Mouse (Mus musculus): ENCODE results near the gene Lce1a1. TPM values are rescaled to one million over a fixed set of nuclear protein-coding genes. Genes with fewer than 3 reads are reported as not detected.
"Not testable (repeated sequence)": the region's sequence is repeated elsewhere in the genome, so short reads cannot be mapped to it uniquely, and the experiment has no call there.

Lce1a1 gene
- polyA plus RNA-seq (2014; fragmentation: Nextera tagmentation; extraction: Ambion mirVana): not detected in 2 replicates

GRCm38 (mm10) chr3:92648207-92648606, at the start of gene Lce1a1:
Lce1a1 (minus strand) TSS chr3:92648307.
- Histone ChIP-seq H3K36me3 (ENCODE audit: control insufficient read depth, insufficient read depth, low read length) (no peaks in the 10 kb centered on the region), H3K9me3 (ENCODE audit: control insufficient read depth, low read length) (no peaks in the 10 kb centered on the region), H3K4me1 (ENCODE audit: control insufficient read depth, insufficient read depth, low read length) (no peaks in the 10 kb centered on the region), H3K4me2 (replicated peaks; ENCODE audit: low read depth, low read length) (no peak within 1 kb of the TSS), H3K27me3 (ENCODE audit: control insufficient read depth, insufficient read depth, low read length) (no peaks in the 10 kb centered on the region), H3K4me3 (ENCODE audit: low read length) (no peak within 1 kb of the TSS), H3K9ac (ENCODE audit: low read depth, low read length) (no peak within 1 kb of the TSS), H3K27ac (ENCODE audit: low read depth, low read length) (no peak within 1 kb of the TSS)
- 90% methylated on average over 1 of the region's 1 CpGs for WGBS
- no peak for ATAC-seq (ENCODE audit: low FRiP score, low TSS enrichment)

DNA sequence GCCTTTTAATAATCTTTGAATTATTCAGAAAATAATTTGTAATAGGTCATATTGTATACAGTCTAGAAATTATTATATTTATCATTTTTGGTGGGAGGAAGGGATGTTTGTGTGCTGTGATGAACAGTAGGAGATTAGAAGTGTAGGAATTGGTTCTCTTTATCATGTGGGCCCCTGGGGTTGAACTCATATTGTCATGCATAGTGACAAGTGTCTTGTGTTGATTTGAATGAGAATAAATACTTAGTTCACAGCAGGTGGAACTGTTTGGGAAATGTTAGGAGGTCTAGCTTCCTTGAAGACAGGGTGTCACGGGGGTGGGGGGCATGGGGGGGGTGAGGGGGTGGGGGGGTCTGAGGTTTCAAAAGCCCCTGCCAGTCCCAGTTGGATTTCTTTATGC, 46.5 kb upstream of the Lce1a1 start:
- Histone ChIP-seq H3K4me1 (ENCODE audit: control insufficient read depth, insufficient read depth, low read length) (no peaks in the 10 kb centered on the region), H3K36me3 (ENCODE audit: control insufficient read depth, insufficient read depth, low read length) (no peaks in the 10 kb centered on the region), H3K9me3 (ENCODE audit: control insufficient read depth, low read length) (no peaks in the 10 kb centered on the region), H3K4me2 (replicated peaks; ENCODE audit: low read depth, low read length) (no peak overlapping the region), H3K27me3 (ENCODE audit: control insufficient read depth, insufficient read depth, low read length) (no peaks in the 10 kb centered on the region), H3K4me3 (ENCODE audit: low read length) (no peak overlapping the region), H3K9ac (ENCODE audit: low read depth, low read length) (no peak overlapping the region), H3K27ac (ENCODE audit: low read depth, low read length) (no peak overlapping the region)
- 30% methylated on average over 1 of the region's 1 CpGs for WGBS
- no peak for ATAC-seq (ENCODE audit: low FRiP score, low TSS enrichment)

GRCm38 (mm10) chr3:92691688-92692087, 43.6 kb upstream of the Lce1a1 start:
- Histone ChIP-seq H3K36me3 (ENCODE audit: control insufficient read depth, insufficient read depth, low read length) (no peaks in the 10 kb centered on the region), H3K9ac (ENCODE audit: low read depth, low read length) (no peak overlapping the region), H3K4me2 (replicated peaks; ENCODE audit: low read depth, low read length) (no peak overlapping the region), H3K9me3 (ENCODE audit: control insufficient read depth, low read length) (no peaks in the 10 kb centered on the region), H3K4me1 (ENCODE audit: control insufficient read depth, insufficient read depth, low read length) (no peaks in the 10 kb centered on the region), H3K27me3 (ENCODE audit: control insufficient read depth, insufficient read depth, low read length) (no peaks in the 10 kb centered on the region), H3K27ac (ENCODE audit: low read depth, low read length) (no peak overlapping the region), H3K4me3 (ENCODE audit: low read length) (no peak overlapping the region)
- no peak for ATAC-seq (ENCODE audit: low FRiP score, low TSS enrichment)

DNA sequence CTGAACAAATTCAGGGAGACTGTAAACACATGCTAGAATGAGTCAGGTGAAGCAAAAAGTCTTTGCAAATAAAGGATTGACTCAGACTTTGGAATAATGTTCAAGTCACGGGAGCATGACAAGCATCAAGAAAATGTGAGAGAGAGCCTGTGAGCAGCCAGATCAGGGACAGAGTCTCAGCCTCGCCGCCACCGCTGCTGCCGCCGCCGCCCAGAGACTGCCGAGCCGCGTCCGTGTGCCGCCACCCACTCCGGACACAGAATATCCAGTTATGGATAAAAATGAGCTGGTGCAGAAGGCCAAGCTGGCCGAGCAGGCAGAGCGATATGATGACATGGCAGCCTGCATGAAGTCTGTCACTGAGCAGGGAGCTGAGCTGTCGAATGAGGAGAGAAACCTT, 41.0 kb upstream of the Lce1a1 start:
- 87% methylated on average over 16 of the region's 16 CpGs for WGBS
- H3K4me2 ChIP-seq (replicated peaks; ENCODE audit: low read depth, low read length); ATAC-seq (ENCODE audit: low FRiP score, low TSS enrichment); H3K4me3 ChIP-seq (ENCODE audit: low read length); H3K4me1 ChIP-seq (ENCODE audit: control insufficient read depth, insufficient read depth, low read length); H3K27me3 ChIP-seq (ENCODE audit: control insufficient read depth, insufficient read depth, low read length); H3K36me3 ChIP-seq (ENCODE audit: control insufficient read depth, insufficient read depth, low read length); H3K9me3 ChIP-seq (ENCODE audit: control insufficient read depth, low read length); H3K9ac ChIP-seq (ENCODE audit: low read depth, low read length); H3K27ac ChIP-seq (ENCODE audit: low read depth, low read length): not testable (repeated sequence)

- no peak for ATAC-seq (ENCODE audit: low FRiP score, low TSS enrichment)
- Histone ChIP-seq H3K4me1 (ENCODE audit: control insufficient read depth, insufficient read depth, low read length) (no peaks in the 10 kb centered on the region), H3K9me3 (ENCODE audit: control insufficient read depth, low read length) (no peaks in the 10 kb centered on the region), H3K27me3 (ENCODE audit: control insufficient read depth, insufficient read depth, low read length) (no peaks in the 10 kb centered on the region), H3K4me2 (replicated peaks; ENCODE audit: low read depth, low read length) (no peak within 1 kb of the TSS), H3K36me3 (ENCODE audit: control insufficient read depth, insufficient read depth, low read length) (no peaks in the 10 kb centered on the region), H3K9ac (ENCODE audit: low read depth, low read length) (no peak within 1 kb of the TSS), H3K4me3 (ENCODE audit: low read length) (no peak within 1 kb of the TSS), H3K27ac (ENCODE audit: low read depth, low read length) (no peak within 1 kb of the TSS)
- 61% methylated on average over 2 of the region's 2 CpGs for WGBS
Observed at GRCm38 (mm10) chr3:92687110-92687509, 39.0 kb upstream of the Lce1a1 start, which contains the start of gene Lce1d. Lce1d (minus strand) TSS chr3:92687210.

DNA sequence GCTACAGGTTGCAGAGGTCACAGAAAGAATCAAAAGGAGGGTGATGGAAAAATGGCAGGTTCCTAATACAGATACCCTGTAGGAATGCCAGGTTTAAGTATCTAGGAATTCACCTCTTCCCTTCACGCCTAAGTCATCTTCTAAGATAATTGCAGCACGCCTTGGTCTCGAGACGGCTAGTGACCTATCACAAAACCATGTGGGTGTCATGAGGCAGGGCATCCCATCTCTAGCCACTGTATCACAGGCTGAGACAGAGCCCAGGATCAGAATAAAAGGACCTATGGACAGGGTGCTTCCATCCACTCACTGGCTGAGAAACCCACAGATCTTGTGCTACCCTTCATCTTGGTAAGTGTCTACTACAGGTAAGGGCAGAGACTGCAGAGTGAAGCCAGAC, 30.8 kb upstream of the Lce1a1 start, which contains the start of gene Lce1c:
Lce1c (plus strand) TSS at position 301 of the 400 bp plus-strand sequence.
- Histone ChIP-seq H3K4me1 (ENCODE audit: control insufficient read depth, insufficient read depth, low read length) (no peaks in the 10 kb centered on the region), H3K9ac (ENCODE audit: low read depth, low read length) (no peak within 1 kb of the TSS), H3K27ac (ENCODE audit: low read depth, low read length) (no peak within 1 kb of the TSS), H3K27me3 (ENCODE audit: control insufficient read depth, insufficient read depth, low read length) (no peaks in the 10 kb centered on the region), H3K9me3 (ENCODE audit: control insufficient read depth, low read length) (no peaks in the 10 kb centered on the region), H3K4me3 (ENCODE audit: low read length) (no peak within 1 kb of the TSS), H3K4me2 (replicated peaks; ENCODE audit: low read depth, low read length) (no peak within 1 kb of the TSS), H3K36me3 (ENCODE audit: control insufficient read depth, insufficient read depth, low read length) (no peaks in the 10 kb centered on the region)
- ATAC-seq (ENCODE audit: low FRiP score, low TSS enrichment): no peak
- WGBS: 91% methylated on average over 4 of the region's 4 CpGs

GRCm38 (mm10) chr3:92670215-92670614, 22.1 kb upstream of the Lce1a1 start, which contains the start of gene Lce1a2:
Lce1a2 (minus strand) TSS chr3:92670315.
- Histone ChIP-seq H3K9ac (ENCODE audit: low read depth, low read length) (no peak within 1 kb of the TSS), H3K9me3 (ENCODE audit: control insufficient read depth, low read length) (no peaks in the 10 kb centered on the region), H3K4me2 (replicated peaks; ENCODE audit: low read depth, low read length) (no peak within 1 kb of the TSS), H3K36me3 (ENCODE audit: control insufficient read depth, insufficient read depth, low read length) (no peaks in the 10 kb centered on the region), H3K4me3 (ENCODE audit: low read length) (no peak within 1 kb of the TSS), H3K27me3 (ENCODE audit: control insufficient read depth, insufficient read depth, low read length) (no peaks in the 10 kb centered on the region), H3K27ac (ENCODE audit: low read depth, low read length) (no peak within 1 kb of the TSS), H3K4me1 (ENCODE audit: control insufficient read depth, insufficient read depth, low read length) (no peaks in the 10 kb centered on the region)
- no peak for ATAC-seq (ENCODE audit: low FRiP score, low TSS enrichment)

DNA sequence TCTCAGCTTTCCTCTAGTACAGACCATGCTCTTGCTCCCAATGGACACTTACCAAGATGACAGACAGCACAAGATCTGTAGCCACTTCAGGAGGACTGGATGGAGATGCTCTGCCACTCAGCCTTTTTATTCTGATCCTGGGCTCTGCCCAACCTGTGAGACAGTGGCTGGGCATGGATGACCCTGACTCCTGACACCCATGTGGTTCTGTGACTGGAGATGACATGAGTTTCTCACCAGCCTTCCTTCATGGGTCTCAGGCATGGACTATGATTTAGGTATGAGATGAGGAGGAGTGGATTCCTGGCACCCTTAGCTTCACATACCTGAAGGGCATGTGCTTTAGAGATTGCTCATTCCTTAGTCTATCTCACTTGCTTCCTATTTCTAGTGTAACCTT, 8.7 kb upstream of the Lce1a1 start, which contains the start of gene Lce1b:
Lce1b (minus strand) TSS at position 101 of the 400 bp plus-strand sequence.
- Histone ChIP-seq H3K27ac (ENCODE audit: low read depth, low read length) (no peak within 1 kb of the TSS), H3K27me3 (ENCODE audit: control insufficient read depth, insufficient read depth, low read length) (no peaks in the 10 kb centered on the region), H3K4me3 (ENCODE audit: low read length) (no peak within 1 kb of the TSS), H3K9ac (ENCODE audit: low read depth, low read length) (no peak within 1 kb of the TSS), H3K9me3 (ENCODE audit: control insufficient read depth, low read length) (no peaks in the 10 kb centered on the region), H3K4me2 (replicated peaks; ENCODE audit: low read depth, low read length) (no peak within 1 kb of the TSS), H3K4me1 (ENCODE audit: control insufficient read depth, insufficient read depth, low read length) (no peaks in the 10 kb centered on the region), H3K36me3 (ENCODE audit: control insufficient read depth, insufficient read depth, low read length) (no peaks in the 10 kb centered on the region)
- no peak for ATAC-seq (ENCODE audit: low FRiP score, low TSS enrichment)

DNA sequence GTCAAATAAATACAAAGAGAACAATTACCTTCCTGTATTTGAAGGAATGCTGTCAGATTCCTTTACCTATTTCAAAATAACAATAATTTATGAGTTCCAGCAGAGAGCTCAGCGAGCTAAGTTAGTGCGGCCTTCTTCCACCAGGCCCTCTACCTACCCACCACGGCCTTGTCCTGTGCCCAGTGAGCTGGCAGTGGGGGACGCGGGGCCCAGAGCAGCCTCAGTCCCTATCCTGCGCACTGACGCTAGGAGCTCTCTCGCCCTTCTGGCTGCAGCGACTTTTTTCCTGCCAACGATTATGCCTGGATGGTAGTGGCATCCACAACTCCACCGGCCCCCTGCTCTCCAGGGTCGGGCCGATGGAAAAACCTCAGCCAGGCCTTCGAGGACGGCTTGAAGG, 8.3 kb downstream of the Lce1a1 start:
- no peaks in the 10 kb centered on the region for H3K27me3 ChIP-seq (ENCODE audit: control insufficient read depth, insufficient read depth, low read length)
- ATAC-seq (ENCODE audit: low FRiP score, low TSS enrichment): no peak
- no peak overlapping the region for H3K27ac ChIP-seq (ENCODE audit: low read depth, low read length)
- 93% methylated on average over 15 of the region's 15 CpGs for WGBS
- H3K4me1 ChIP-seq (ENCODE audit: control insufficient read depth, insufficient read depth, low read length): no peaks in the 10 kb centered on the region
- H3K9me3 ChIP-seq (ENCODE audit: control insufficient read depth, low read length): no peaks in the 10 kb centered on the region
- H3K9ac ChIP-seq (ENCODE audit: low read depth, low read length): no peak overlapping the region
- no peak overlapping the region for H3K4me3 ChIP-seq (ENCODE audit: low read length)
- H3K4me2 ChIP-seq (replicated peaks; ENCODE audit: low read depth, low read length): no peak overlapping the region
- no peaks in the 10 kb centered on the region for H3K36me3 ChIP-seq (ENCODE audit: control insufficient read depth, insufficient read depth, low read length)

- H3K36me3 ChIP-seq (ENCODE audit: control insufficient read depth, insufficient read depth, low read length): no peaks in the 10 kb centered on the region
- no peaks in the 10 kb centered on the region for H3K27me3 ChIP-seq (ENCODE audit: control insufficient read depth, insufficient read depth, low read length)
- H3K27ac ChIP-seq (ENCODE audit: low read depth, low read length): no peak overlapping the region
- WGBS: 75% methylated on average over 3 of the region's 3 CpGs
- no peaks in the 10 kb centered on the region for H3K4me1 ChIP-seq (ENCODE audit: control insufficient read depth, insufficient read depth, low read length)
- no peaks in the 10 kb centered on the region for H3K9me3 ChIP-seq (ENCODE audit: control insufficient read depth, low read length)
- ATAC-seq (ENCODE audit: low FRiP score, low TSS enrichment): no peak
- H3K4me3 ChIP-seq (ENCODE audit: low read length): no peak overlapping the region
- H3K9ac ChIP-seq (ENCODE audit: low read depth, low read length): no peak overlapping the region
- no peak overlapping the region for H3K4me2 ChIP-seq (replicated peaks; ENCODE audit: low read depth, low read length)
Observed at GRCm38 (mm10) chr3:92638653-92638991, 9.5 kb downstream of the Lce1a1 start.

Data from kidney, embryonic 14.5 days (tissue).